Mouse (Mus musculus): Measurements from ENCODE around the gene Serpina3m. TPM values are rescaled to one million over a fixed set of nuclear protein-coding genes. Genes with fewer than 3 reads are reported as not detected.

The Serpina3m gene
- polyA plus RNA-seq, 1 experiment from 2014 or later: not detected

GRCm38 (mm10) chr12:104433951-104434735 is 95.9 kb downstream of the Serpina3m start:
- H3K4me3 ChIP-seq: no peak overlapping the region
- no peaks in the 10 kb centered on the region for H3K4me1 ChIP-seq
- H3K27ac ChIP-seq: no peak overlapping the region
- WGBS: 57% methylated on average over 20 of the region's 20 CpGs
- peaks cover 20% of the 10 kb centered on the region for H3K27me3 ChIP-seq
- no peak overlapping the region for H3K9ac ChIP-seq
- peak overlapping the region; percentile 25 for H3K4me2 ChIP-seq (replicated peaks)
- 0 out of 2 replicates have a peak, but pooled peaks cover 3% of the 10 kb centered on the region for H3K9me3 ChIP-seq
- no peaks in the 10 kb centered on the region for H3K36me3 ChIP-seq
- ATAC-seq (ENCODE audit: low FRiP score, low read depth): no peak

GRCm38 (mm10) chr12:104440087-104440760 is 101.9 kb downstream of the Serpina3m start:
- 9% methylated on average over 22 of the region's 22 CpGs for WGBS
- Histone ChIP-seq H3K27me3 (peaks cover 39% of the 10 kb centered on the region), H3K9me3 (no peaks in the 10 kb centered on the region), H3K4me2 (replicated peaks) (peak overlapping the region; percentile 31), H3K27ac (0 out of 2 replicates have a peak overlapping the region, but pooled peaks have one; percentile 33), H3K4me3 (no peak overlapping the region), H3K36me3 (no peaks in the 10 kb centered on the region), H3K4me1 (peaks cover 5% of the 10 kb centered on the region), H3K9ac (peak overlapping the region; percentile 55; the same call in 1 of the 2 replicates)
- ATAC-seq (ENCODE audit: low FRiP score, low read depth): peak; percentile 76

GRCm38 (mm10) chr12:104443716-104444115 is 105.4 kb downstream of the Serpina3m start:
- no peak for ATAC-seq (ENCODE audit: low FRiP score, low read depth)
- H3K27me3 ChIP-seq: peaks cover 50% of the 10 kb centered on the region
- H3K9me3 ChIP-seq: no peaks in the 10 kb centered on the region
- H3K4me2 ChIP-seq (replicated peaks): no peak overlapping the region
- no peaks in the 10 kb centered on the region for H3K36me3 ChIP-seq
- H3K9ac ChIP-seq: no peak overlapping the region
- peaks cover 10% of the 10 kb centered on the region for H3K4me1 ChIP-seq
- no peak overlapping the region for H3K4me3 ChIP-seq
- 83% methylated on average over 11 of the region's 11 CpGs for WGBS
- no peak overlapping the region for H3K27ac ChIP-seq

Other genes with a start within 250 kb of the Serpina3m start
- gene Serpina5, start 237.4 kb upstream of the Serpina3m start, polyA plus RNA-seq (2015; fragmentation: Nextera tagmentation; extraction: Ambion mirVana): not detected in 2 replicates
- not detected in 2 replicates for gene Serpina3a, start 225.8 kb upstream of the Serpina3m start, polyA plus RNA-seq (2015; fragmentation: Nextera tagmentation; extraction: Ambion mirVana)
- gene Serpina3b, start 210.5 kb upstream of the Serpina3m start, polyA plus RNA-seq (2015; fragmentation: Nextera tagmentation; extraction: Ambion mirVana): not detected in 2 replicates
- not detected in 2 replicates for gene Serpina3c, start 184.6 kb upstream of the Serpina3m start, polyA plus RNA-seq (2015; fragmentation: Nextera tagmentation; extraction: Ambion mirVana)
- gene Serpina3f, start 123.9 kb upstream of the Serpina3m start, polyA plus RNA-seq (2015; fragmentation: Nextera tagmentation; extraction: Ambion mirVana): not detected in 2 replicates
- gene Serpina3g, start 102.2 kb upstream of the Serpina3m start, polyA plus RNA-seq (2015; fragmentation: Nextera tagmentation; extraction: Ambion mirVana): 0.72 and 1.2 TPM in 2 replicates
- gene Serpina3i, start 75.4 kb upstream of the Serpina3m start, polyA plus RNA-seq (2015; fragmentation: Nextera tagmentation; extraction: Ambion mirVana): 0.59 and 0.70 TPM in 2 replicates
- gene Serpina3j, start 23.9 kb upstream of the Serpina3m start, polyA plus RNA-seq (2015; fragmentation: Nextera tagmentation; extraction: Ambion mirVana): not detected in 2 replicates
- gene Serpina3k, start within 50 bp of the Serpina3m start, polyA plus RNA-seq (2015; fragmentation: Nextera tagmentation; extraction: Ambion mirVana): not detected in 2 replicates
- 0.19 and 0.36 TPM in 2 replicates for gene Serpina3n, start 68.2 kb downstream of the Serpina3m start, polyA plus RNA-seq (2015; fragmentation: Nextera tagmentation; extraction: Ambion mirVana)
- gene Gsc, start 134.8 kb downstream of the Serpina3m start, polyA plus RNA-seq (2015; fragmentation: Nextera tagmentation; extraction: Ambion mirVana): 15.7 and 17.7 TPM in 2 replicates